Mouse (Mus musculus) megakaryocyte, embryonic 14.5 days (primary cell): ENCODE measurements around the gene Atp10b.

Source experiments
- FLI1 ChIP-seq: IDR thresholded peaks from 2 replicates; pipeline ENCODE4 v1.6.1; 2012; ENCODE audit warnings: low read length, inconsistent platforms, mixed read lengths
- GATA1 ChIP-seq: IDR thresholded peaks from 3 replicates; pipeline ENCODE4 v1.6.1; 2012; ENCODE audit warnings: mixed read lengths, low read length, inconsistent platforms, borderline replicate concordance

GRCm38 (mm10) chr11:43203580-43203979, 53.9 kb downstream of the Atp10b start:
- no peak for TF ChIP-seq GATA1
- TF ChIP-seq FLI1: no peak
